Mouse (Mus musculus) ES-E14 (cell line): ENCODE results near the gene Cfi. TPM values are rescaled to one million over a fixed set of nuclear protein-coding genes. Genes with fewer than 3 reads are reported as not detected.

Source experiments
- DNase-seq: peaks from one replicate; pipeline ENCODE4 v3.0.0-alpha.2; 2013; ENCODE audit warnings: low read depth, low spot score
- H3K27ac ChIP-seq: 2 replicates; pipeline ENCODE4 v1.5.1; 2012; ENCODE audit warnings: low read depth, mild to moderate bottlenecking, low read length, moderate library complexity, mixed read lengths; ENCODE audit not compliant: poor library complexity, insufficient read depth, severe bottlenecking
- H3K36me3 ChIP-seq: 2 replicates; pipeline ENCODE4 v1.6.1; 2012; ENCODE audit warnings: mild to moderate bottlenecking, low read length, moderate library complexity, mixed read lengths; ENCODE audit not compliant: control insufficient read depth, poor library complexity, insufficient read depth, severe bottlenecking
- H3K4me1 ChIP-seq, 2 experiments: fragments of 150-350 bp in 1 of 2; sonication (generic) in 1 of 2; 2 replicates each; pipeline ENCODE4 v1.6.1; 2012; ENCODE audit warnings: low read length in 2 of 2, mild to moderate bottlenecking in 1 of 2, mixed read lengths in 1 of 2; ENCODE audit not compliant: control insufficient read depth in 2 of 2, insufficient read depth in 2 of 2, poor library complexity in 1 of 2
- H3K4me3 ChIP-seq, 2 experiments: fragments of 150-350 bp in 1 of 2; sonication (generic) in 1 of 2; 2 replicates each; pipeline ENCODE4 v1.5.1; 2012; ENCODE audit warnings: low read length in 2 of 2, low read depth in 1 of 2, mild to moderate bottlenecking in 1 of 2, mixed read lengths in 1 of 2; ENCODE audit not compliant: insufficient read depth in 1 of 2, poor library complexity in 1 of 2, severe bottlenecking in 1 of 2
- H3K9ac ChIP-seq: 2 replicates; pipeline ENCODE4 v1.6.1; 2012; ENCODE audit warnings: low read depth, mild to moderate bottlenecking, low read length, mixed read lengths; ENCODE audit not compliant: poor library complexity, insufficient read depth, severe bottlenecking
- H3K9me3 ChIP-seq: fragments of 150-350 bp; sonication (generic); 2 replicates; pipeline ENCODE4 v1.6.1; 2012; ENCODE audit warnings: low read depth, mild to moderate bottlenecking, low read length; ENCODE audit not compliant: control insufficient read depth, insufficient read depth
- CHD2 ChIP-seq: IDR thresholded peaks from 2 replicates; pipeline ENCODE4 v1.6.1; 2014; ENCODE audit warnings: mild to moderate bottlenecking, low read depth, low read length, inconsistent platforms
- HCFC1 ChIP-seq: IDR thresholded peaks from 2 replicates; pipeline ENCODE4 v1.6.1; 2012; ENCODE audit warnings: low read length, inconsistent platforms, borderline replicate concordance; ENCODE audit not compliant: insufficient read depth
- MAFK ChIP-seq: IDR thresholded peaks from 2 replicates; pipeline ENCODE4 v1.6.1; 2014; ENCODE audit warnings: mild to moderate bottlenecking, low read depth, low read length, inconsistent platforms; ENCODE audit not compliant: insufficient read depth
- ZC3H11A ChIP-seq: IDR thresholded peaks from 2 replicates; pipeline ENCODE4 v1.6.1; 2012; ENCODE audit warnings: low read depth, mild to moderate bottlenecking, inconsistent platforms, low read length, borderline replicate concordance
- ZNF384 ChIP-seq: IDR thresholded peaks from 2 replicates; pipeline ENCODE4 v1.6.1; 2012; ENCODE audit warnings: low read depth, low read length, inconsistent platforms
- in situ Hi-C, 2 experiments: fragments of 600-800 bp; cut with MboI; formaldehyde crosslinking; loops; one replicate each; pipeline ENCODE4 v1.15.1; 2025; ENCODE audit warnings: low sequenced_read_pairs in 2 of 2, inconsistent platforms in 1 of 2; ENCODE audit not compliant: unreplicated experiment in 2 of 2
- total RNA-seq: library from RNA; depleted of rRNA; stranded (reverse); fragments of 300-350 nt; gene quantifications from 2 replicates; pipeline ENCODE4 v1.2.3, GENCODE M21; 2012

The Cfi gene
- total RNA-seq, 1 experiment: not detected

- peaks cover 0 to 15% of the 10 kb centered on the region in 2 experiments; a peak in 3 of 4 replicates for H3K4me1 ChIP-seq
- TF ChIP-seq HCFC1 (peak; percentile 59; the same call in 1 of the 2 replicates), ZC3H11A (0 out of 2 replicates have a peak, but pooled peaks have one; percentile 29), ZNF384 (no peak)
- H3K36me3 ChIP-seq: no peaks in the 10 kb centered on the region
- no peaks in the 10 kb centered on the region for H3K9me3 ChIP-seq
- DNase-seq: peak; percentile 63
- H3K4me3 ChIP-seq: peak within 1 kb of the TSS; percentile 94 to 96
- H3K27ac ChIP-seq: no peak within 1 kb of the TSS
- peak within 1 kb of the TSS; percentile 89 for H3K9ac ChIP-seq
- in situ Hi-C loops: no loop called here
These were observed 42.8 kb downstream of the Cfi start, which contains the start of gene Pla2g12a for GRCm38 (mm10) chr3:129878405-129879021. TSS of gene Pla2g12a (plus strand) at chr3:129878606.

GRCm38 (mm10) chr3:129879131-129879757 is 43.6 kb downstream of the Cfi start:
- Histone ChIP-seq H3K36me3 (no peaks in the 10 kb centered on the region), H3K9me3 (no peaks in the 10 kb centered on the region), H3K27ac (no peak overlapping the region), H3K4me1 (peaks cover 0 to 15% of the 10 kb centered on the region in 2 experiments; a peak in 3 of 4 replicates), H3K4me3 (peak overlapping the region; percentile 94 to 96), H3K9ac (peak overlapping the region; percentile 89)
- TF ChIP-seq HCFC1: no peak
- no peak for TF ChIP-seq ZNF384
- no peak for TF ChIP-seq CHD2
- no peak for TF ChIP-seq MAFK
- no peak for TF ChIP-seq ZC3H11A
- no peak for DNase-seq
- in situ Hi-C loops: no loop called here

- in situ Hi-C loops: no loop called here
- Histone ChIP-seq H3K4me1 (peaks cover 0 to 15% of the 10 kb centered on the region in 2 experiments; a peak in 3 of 4 replicates), H3K4me3 (peak overlapping the region; percentile 94 to 96; a peak in 2 of 4 replicates), H3K9me3 (no peaks in the 10 kb centered on the region), H3K27ac (no peak overlapping the region), H3K9ac (peak overlapping the region; percentile 53; the same call in 1 of the 2 replicates), H3K36me3 (no peaks in the 10 kb centered on the region)
- TF ChIP-seq MAFK: no peak
- TF ChIP-seq ZNF384: no peak
- no peak for TF ChIP-seq ZC3H11A
- TF ChIP-seq CHD2: no peak
- no peak for TF ChIP-seq HCFC1
- no peak for DNase-seq
These were observed 44.2 kb downstream of the Cfi start for GRCm38 (mm10) chr3:129879913-129880312.

- H3K9me3 ChIP-seq: no peaks in the 10 kb centered on the region
- H3K4me1 ChIP-seq: peaks cover 0 to 16% of the 10 kb centered on the region in 2 experiments; a peak in 3 of 4 replicates
- no peak overlapping the region for H3K9ac ChIP-seq
- H3K36me3 ChIP-seq: no peaks in the 10 kb centered on the region
- TF ChIP-seq HCFC1 (no peak), ZC3H11A (no peak), ZNF384 (no peak), CHD2 (no peak), MAFK (no peak)
- in situ Hi-C loops: no loop called here
- no peak overlapping the region for H3K4me3 ChIP-seq
- no peak for DNase-seq
- H3K27ac ChIP-seq: no peak overlapping the region
These were observed 45.4 kb downstream of the Cfi start for GRCm38 (mm10) chr3:129880925-129881593.
